Mouse (Mus musculus) embryonic fibroblast, embryonic 13.5 days (primary cell): ENCODE measurements at regions not wholly inside any gene's neighbourhood (a gene's known extent, or its start where the extent isn't known, plus 50 kb on each side); places are given as distances from the start of the nearest gene placed in this dataset.

ENCODE experiments used
- H3K27ac ChIP-seq: 2 replicates; pipeline ENCODE4 v1.5.1; 2012; ENCODE audit warnings: low read length, control low read depth, inconsistent platforms; ENCODE audit not compliant: insufficient read depth
- H3K4me1 ChIP-seq: 2 replicates; pipeline ENCODE4 v1.6.1; 2011; ENCODE audit warnings: low read length; ENCODE audit not compliant: control insufficient read depth, insufficient read depth
- H3K4me3 ChIP-seq: 2 replicates; pipeline ENCODE4 v1.5.1; 2011; ENCODE audit warnings: mild to moderate bottlenecking, control low read depth, low read length; ENCODE audit not compliant: insufficient read depth
- CTCF ChIP-seq: IDR thresholded peaks from 2 replicates; pipeline ENCODE4 v1.5.1; 2011; ENCODE audit warnings: mild to moderate bottlenecking, control low read depth, low read length, moderate library complexity, borderline replicate concordance; ENCODE audit not compliant: insufficient read depth
- POLR2A ChIP-seq: IDR thresholded peaks from 2 replicates; pipeline ENCODE4 v1.6.1; 2011; ENCODE audit warnings: low read depth, mild to moderate bottlenecking, control low read depth, low read length, moderate library complexity

- no peak for TF ChIP-seq POLR2A
- no peak for TF ChIP-seq CTCF
- H3K4me1 ChIP-seq, result peaks cover 5% of the 10 kb centered on the region; the same call in 1 of the 2 replicates
- no peak overlapping the region for H3K27ac ChIP-seq
- no peak overlapping the region for H3K4me3 ChIP-seq
These were observed 85.9 kb upstream of the Mafb start for GRCm38 (mm10) chr2:160452730-160453129.

GRCm38 (mm10) chr2:160455617-160456016, 88.8 kb upstream of the Mafb start:
- Histone ChIP-seq H3K27ac (no peak overlapping the region), H3K4me3 (no peak overlapping the region), H3K4me1 (peaks cover 5% of the 10 kb centered on the region; the same call in 1 of the 2 replicates)
- TF ChIP-seq POLR2A, result no peak
- TF ChIP-seq CTCF, result no peak

- TF ChIP-seq CTCF (no peak), POLR2A (no peak)
- no peak overlapping the region for H3K27ac ChIP-seq
- no peaks in the 10 kb centered on the region for H3K4me1 ChIP-seq
- H3K4me3 ChIP-seq, result no peak overlapping the region
These were observed 89.8 kb upstream of the Mafb start for GRCm38 (mm10) chr2:160456681-160457080.

- H3K27ac ChIP-seq, result no peak overlapping the region
- no peak overlapping the region for H3K4me3 ChIP-seq
- TF ChIP-seq CTCF, result no peak
- no peak for TF ChIP-seq POLR2A
- H3K4me1 ChIP-seq, result no peaks in the 10 kb centered on the region
These were observed 104.7 kb upstream of the Mafb start for GRCm38 (mm10) chr2:160471561-160471960.

- no peak overlapping the region for H3K27ac ChIP-seq
- TF ChIP-seq POLR2A, result no peak
- no peak for TF ChIP-seq CTCF
- H3K4me1 ChIP-seq, result no peaks in the 10 kb centered on the region
- no peak overlapping the region for H3K4me3 ChIP-seq
These were observed 109.3 kb upstream of the Mafb start for GRCm38 (mm10) chr2:160476181-160476580.

- no peak for TF ChIP-seq CTCF
- no peak for TF ChIP-seq POLR2A
- Histone ChIP-seq H3K4me1 (no peaks in the 10 kb centered on the region), H3K27ac (no peak overlapping the region), H3K4me3 (no peak overlapping the region)
These were observed 112.4 kb upstream of the Mafb start for GRCm38 (mm10) chr2:160479240-160479639.

GRCm38 (mm10) chr2:160485097-160485496, 118.2 kb upstream of the Mafb start:
- Histone ChIP-seq H3K4me1 (no peaks in the 10 kb centered on the region), H3K4me3 (no peak overlapping the region), H3K27ac (no peak overlapping the region)
- no peak for TF ChIP-seq CTCF
- TF ChIP-seq POLR2A, result no peak

GRCm38 (mm10) chr2:160485515-160485914, 118.7 kb upstream of the Mafb start:
- no peak overlapping the region for H3K27ac ChIP-seq
- H3K4me3 ChIP-seq, result no peak overlapping the region
- H3K4me1 ChIP-seq, result no peaks in the 10 kb centered on the region
- TF ChIP-seq POLR2A (no peak), CTCF (no peak)

GRCm38 (mm10) chr2:160499726-160500125, 132.9 kb upstream of the Mafb start:
- Histone ChIP-seq H3K27ac (no peak overlapping the region), H3K4me1 (no peaks in the 10 kb centered on the region), H3K4me3 (no peak overlapping the region)
- no peak for TF ChIP-seq CTCF
- no peak for TF ChIP-seq POLR2A

GRCm38 (mm10) chr2:160502901-160503300, 136.0 kb upstream of the Mafb start:
- no peak for TF ChIP-seq CTCF
- TF ChIP-seq POLR2A, result no peak
- no peaks in the 10 kb centered on the region for H3K4me1 ChIP-seq
- no peak overlapping the region for H3K4me3 ChIP-seq
- no peak overlapping the region for H3K27ac ChIP-seq

GRCm38 (mm10) chr2:160503597-160504393, 136.9 kb upstream of the Mafb start:
- H3K4me1 ChIP-seq, result no peaks in the 10 kb centered on the region
- H3K4me3 ChIP-seq, result no peak overlapping the region
- TF ChIP-seq POLR2A (no peak), CTCF (no peak)
- no peak overlapping the region for H3K27ac ChIP-seq
